Mouse (Mus musculus) CH12.LX (cell line): Measurements from ENCODE around the gene 0610030E20Rik. TPM values are rescaled to one million over a fixed set of nuclear protein-coding genes. Genes with fewer than 3 reads are reported as not detected.

Experiments
- DNase-seq: peaks from one replicate; pipeline ENCODE4 v3.0.0-alpha.2; 2013; ENCODE audit errors: extremely low read depth
- H3K27ac ChIP-seq: 2 replicates; pipeline ENCODE4 v1.5.1; 2012; ENCODE audit warnings: low read depth, mild to moderate bottlenecking, control low read depth, moderate library complexity; ENCODE audit not compliant: insufficient read depth
- H3K27me3 ChIP-seq: replicated peaks from 2 replicates; pipeline ENCODE3; 2012; ENCODE audit warnings: inconsistent platforms
- H3K36me3 ChIP-seq, 2 experiments: replicated peaks in 1 of 2; 2 replicates each; pipeline versions ENCODE3 to v1.6.1; 2012; ENCODE audit warnings: inconsistent platforms in 1 of 2, low read length in 1 of 2, mild to moderate bottlenecking in 1 of 2, mixed read lengths in 1 of 2, moderate library complexity in 1 of 2; ENCODE audit not compliant: control insufficient read depth in 1 of 2, insufficient read depth in 1 of 2
- H3K4me1 ChIP-seq, 2 experiments: 2 replicates each; pipeline ENCODE4 v1.6.1; 2012; ENCODE audit warnings: inconsistent platforms in 1 of 2, moderate library complexity in 1 of 2; ENCODE audit not compliant: insufficient read depth in 2 of 2, control insufficient read depth in 1 of 2
- H3K4me2 ChIP-seq: 2 replicates; pipeline ENCODE4 v1.6.1; 2012; ENCODE audit warnings: low read depth, mild to moderate bottlenecking, control low read depth; ENCODE audit not compliant: poor library complexity, insufficient read depth, severe bottlenecking
- H3K4me3 ChIP-seq, 3 experiments: fragments of 150-350 bp in 1 of 3; sonication (generic) in 1 of 3; replicated peaks in 1 of 3; 2 replicates each; pipeline versions ENCODE3 to v1.5.1; 2011 to 2012; ENCODE audit warnings: low read depth in 2 of 3, low read length in 2 of 3, mild to moderate bottlenecking in 2 of 3, moderate library complexity in 2 of 3, control low read depth in 1 of 3, improper control_type of control experiment in 1 of 3, inconsistent platforms in 1 of 3, mixed read lengths in 1 of 3; ENCODE audit not compliant: poor library complexity in 1 of 3
- H3K79me2 ChIP-seq: replicated peaks from 2 replicates; pipeline ENCODE4 v1.6.1; 2012; ENCODE audit warnings: mild to moderate bottlenecking, moderate library complexity; ENCODE audit not compliant: control insufficient read depth, poor library complexity, insufficient read depth, severe bottlenecking; ENCODE audit errors: extremely low read depth
- H3K9ac ChIP-seq: 2 replicates; pipeline ENCODE4 v1.6.1; 2012; ENCODE audit warnings: low read depth, mild to moderate bottlenecking, control low read depth, moderate library complexity; ENCODE audit not compliant: insufficient read depth
- H3K9me3 ChIP-seq: replicated peaks from 2 replicates; pipeline ENCODE3; 2012; ENCODE audit warnings: low read length, inconsistent platforms, mixed read lengths
- CHD1 ChIP-seq: IDR thresholded peaks from 2 replicates; pipeline ENCODE4 v1.6.1; 2012; ENCODE audit warnings: low read depth, low read length, improper control_type of control experiment, inconsistent platforms
- CHD2 ChIP-seq: IDR thresholded peaks from 2 replicates; pipeline ENCODE4 v1.6.1; 2011; ENCODE audit warnings: low read length, improper control_type of control experiment
- ELF1 ChIP-seq: IDR thresholded peaks from 2 replicates; pipeline ENCODE4 v1.6.1; 2014; ENCODE audit warnings: low read depth, mild to moderate bottlenecking, inconsistent platforms, low read length, improper control_type of control experiment
- EP300 ChIP-seq: IDR thresholded peaks from 2 replicates; pipeline ENCODE4 v1.6.1; 2011; ENCODE audit warnings: low read length, improper control_type of control experiment
- HCFC1 ChIP-seq: IDR thresholded peaks from 2 replicates; pipeline ENCODE4 v1.6.1; 2012; ENCODE audit warnings: low read depth, mild to moderate bottlenecking, inconsistent platforms, low read length, improper control_type of control experiment
- IRF4 ChIP-seq: IDR thresholded peaks from 2 replicates; pipeline ENCODE4 v1.6.1; 2014; ENCODE audit warnings: low read depth, mild to moderate bottlenecking, inconsistent platforms, low read length, improper control_type of control experiment
- JUND ChIP-seq: conservative IDR thresholded peaks from 2 replicates; pipeline ENCODE4 v1.6.1; 2011; ENCODE audit warnings: low read depth, low read length, improper control_type of control experiment
- MAFK ChIP-seq: IDR thresholded peaks from 2 replicates; pipeline ENCODE4 v1.6.1; 2011; ENCODE audit warnings: low read length, improper control_type of control experiment; ENCODE audit not compliant: insufficient replicate concordance
- MAX ChIP-seq: IDR thresholded peaks from 2 replicates; pipeline ENCODE4 v1.6.1; 2011; ENCODE audit warnings: low read length, improper control_type of control experiment
- MAZ ChIP-seq: IDR thresholded peaks from 2 replicates; pipeline ENCODE4 v1.6.1; 2012; ENCODE audit warnings: low read depth, mild to moderate bottlenecking, inconsistent platforms, low read length, improper control_type of control experiment, moderate library complexity
- MYC ChIP-seq: IDR thresholded peaks from 2 replicates; pipeline ENCODE4 v1.6.1; 2011; ENCODE audit warnings: low read depth, mild to moderate bottlenecking, improper control_type of control experiment, low read length
- NRF1 ChIP-seq: IDR thresholded peaks from 2 replicates; pipeline ENCODE4 v1.6.1; 2014; ENCODE audit warnings: low read depth, mild to moderate bottlenecking, inconsistent platforms, low read length, improper control_type of control experiment, moderate library complexity
- POLR2A ChIP-seq: IDR thresholded peaks from 2 replicates; pipeline ENCODE4 v1.6.1; 2011; ENCODE audit warnings: low read depth, mild to moderate bottlenecking, improper control_type of control experiment, low read length
- POLR2AphosphoS2 ChIP-seq: IDR thresholded peaks from 2 replicates; pipeline ENCODE4 v1.6.1; 2011; ENCODE audit warnings: low read depth, low read length, improper control_type of control experiment
- RAD21 ChIP-seq: IDR thresholded peaks from 2 replicates; pipeline ENCODE4 v1.6.1; 2011; ENCODE audit warnings: low read depth, mild to moderate bottlenecking, low read length, improper control_type of control experiment, moderate library complexity
- RCOR1 ChIP-seq: conservative IDR thresholded peaks from 2 replicates; pipeline ENCODE4 v1.6.1; 2012; ENCODE audit warnings: low read depth, mild to moderate bottlenecking, inconsistent platforms, low read length, improper control_type of control experiment
- SIN3A ChIP-seq: IDR thresholded peaks from 2 replicates; pipeline ENCODE4 v1.6.1; 2012; ENCODE audit warnings: low read length, improper control_type of control experiment, inconsistent platforms
- TBP ChIP-seq: conservative IDR thresholded peaks from 2 replicates; pipeline ENCODE4 v1.6.1; 2011; ENCODE audit warnings: low read depth, low read length, improper control_type of control experiment
- TCF12 ChIP-seq: IDR thresholded peaks from 2 replicates; pipeline ENCODE4 v1.6.1; 2014; ENCODE audit warnings: low read depth, mild to moderate bottlenecking, inconsistent platforms, low read length, improper control_type of control experiment
- ZC3H11A ChIP-seq: IDR thresholded peaks from 2 replicates; pipeline ENCODE4 v1.6.1; 2012; ENCODE audit warnings: low read depth, mild to moderate bottlenecking, inconsistent platforms, low read length, improper control_type of control experiment
- ZKSCAN1 ChIP-seq: IDR thresholded peaks from 2 replicates; pipeline ENCODE4 v1.6.1; 2012; ENCODE audit warnings: low read depth, inconsistent platforms, low read length, improper control_type of control experiment, borderline replicate concordance
- dilution Hi-C: fragments of 300-500 bp; cut with MboI; formaldehyde crosslinking; loops from 2 replicates; pipeline ENCODE4 v1.14.3; 2020; ENCODE audit warnings: low sequenced_read_pairs; ENCODE audit not compliant: extremely low pct_unique_long_range_greater_than_20kb, extremely low pct_ligation_motif_present
- in situ Hi-C: fragments of 300-500 bp; cut with MboI; formaldehyde crosslinking; loops from 3 replicates; pipeline ENCODE4 v1.14.3; 2019; ENCODE audit warnings: low sequenced_read_pairs, low pct_ligation_motif_present, low pct_unique_long_range_greater_than_20kb, mixed read lengths
- polyA plus RNA-seq: library from polyadenylated mRNA; unstranded; fragments of >175 nt; gene quantifications from 2 replicates; pipeline ENCODE4 v1.2.1, GENCODE M21; 2012; ENCODE audit warnings: low read depth; ENCODE audit not compliant: insufficient read length
- total RNA-seq, 2 experiments: library from RNA; depleted of rRNA; stranded (reverse); fragments of 300-350 nt in 1 of 2; fragments of >200 nt in 1 of 2; gene quantifications; 2 replicates each; pipeline ENCODE4 v1.2.3; 2012 to 2014

0610030E20Rik gene
- total and polyA plus RNA-seq, 3 experiments = 7.2 to 16.9 (median 11.7) TPM

DNA sequence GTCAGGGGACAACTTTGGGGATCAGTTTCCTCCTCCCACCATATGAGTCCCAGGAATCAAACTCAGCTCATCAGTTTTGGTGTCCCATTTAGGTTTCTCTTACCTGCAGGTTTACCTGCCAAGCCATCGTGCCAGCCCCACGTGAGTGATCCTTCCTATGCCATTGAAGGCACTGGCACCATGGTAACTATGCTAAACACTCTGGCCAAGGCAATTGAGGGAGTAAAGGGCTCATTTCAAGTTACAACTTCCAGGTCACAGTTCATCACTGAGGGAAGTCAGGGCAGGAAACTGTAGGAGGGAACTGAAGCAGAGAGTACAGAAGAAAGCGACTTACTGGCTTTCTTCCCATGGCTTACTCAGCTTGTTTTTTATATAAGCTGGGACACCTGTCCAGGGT lies 19.2 kb downstream of the 0610030E20Rik start:
- dilution Hi-C loops (no loop called here), in situ Hi-C loops (no loop called here)
- DNase-seq = no peak
- Histone ChIP-seq H3K4me1 (peaks cover 0 to 6% of the 10 kb centered on the region in 2 experiments; a peak in 2 of 4 replicates), H3K27ac (no peak overlapping the region), H3K9me3 (no peaks in the 10 kb centered on the region), H3K4me3 (no peak overlapping the region), H3K36me3 (no peaks in the 10 kb centered on the region), H3K27me3 (no peaks in the 10 kb centered on the region), H3K9ac (no peak overlapping the region), H3K4me2 (no peak overlapping the region), H3K79me2 (peaks cover 8% of the 10 kb centered on the region)
- no peak for TF ChIP-seq MAZ
- no peak for TF ChIP-seq JUND
- TF ChIP-seq POLR2A = no peak
- TF ChIP-seq RAD21 = no peak
- TF ChIP-seq ELF1 = no peak
- TF ChIP-seq NRF1 = no peak
- TF ChIP-seq CHD2 = no peak
- no peak for TF ChIP-seq ZKSCAN1
- no peak for TF ChIP-seq TCF12
- TF ChIP-seq MAFK = no peak
- TF ChIP-seq ZC3H11A = no peak
- TF ChIP-seq TBP = no peak
- no peak for TF ChIP-seq CHD1
- TF ChIP-seq HCFC1 = no peak
- TF ChIP-seq MAX = no peak
- no peak for TF ChIP-seq MYC

DNA sequence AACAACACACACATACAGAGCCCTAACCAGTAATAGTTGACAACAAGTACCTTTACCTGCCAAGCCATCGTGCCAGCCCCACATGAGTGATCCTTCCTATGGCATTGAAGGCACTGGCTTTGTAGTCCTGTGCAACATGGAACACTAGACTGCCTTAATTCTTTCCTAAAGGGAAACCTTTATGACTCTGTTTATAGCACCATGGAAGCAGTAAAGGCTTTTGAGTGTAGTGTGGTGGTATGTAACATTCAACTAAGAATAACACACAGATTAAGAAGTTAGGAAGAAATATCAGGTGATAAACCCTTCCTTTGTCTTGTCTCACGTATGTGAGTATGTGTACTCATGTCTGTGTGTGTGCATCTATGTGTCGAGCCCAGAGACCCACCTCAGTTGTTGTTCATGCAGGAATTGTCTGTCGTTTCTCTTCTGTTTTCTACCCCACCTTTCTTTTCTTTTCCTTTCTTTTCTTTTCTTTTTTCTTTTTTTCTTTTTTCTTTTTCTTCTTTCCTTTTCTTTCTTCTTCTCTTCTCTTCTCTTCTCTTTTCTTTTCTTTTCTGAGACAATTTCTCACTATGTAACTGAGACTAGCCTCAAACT lies 19.8 kb downstream of the 0610030E20Rik start, which contains the start of gene Rnf181:
Gene Rnf181 (minus strand): TSS at position 113 of the 600 bp plus-strand sequence.
- peaks cover 3% of the 10 kb centered on the region for H3K27me3 ChIP-seq
- no peak within 1 kb of the TSS for H3K4me2 ChIP-seq
- no peak within 1 kb of the TSS for H3K4me3 ChIP-seq
- peaks cover 2% of the 10 kb centered on the region for H3K79me2 ChIP-seq
- dilution Hi-C loops (no loop called here), in situ Hi-C loops (no loop called here)
- DNase-seq = no peak
- no peaks in the 10 kb centered on the region for H3K36me3 ChIP-seq
- TF ChIP-seq CHD1 (no peak), RCOR1 (no peak), ZC3H11A (no peak), EP300 (no peak), IRF4 (no peak), POLR2A (no peak), POLR2AphosphoS2 (no peak), SIN3A (no peak)
- no peak within 1 kb of the TSS for H3K9ac ChIP-seq
- no peaks in the 10 kb centered on the region for H3K9me3 ChIP-seq
- H3K4me1 ChIP-seq = peaks cover 0 to 3% of the 10 kb centered on the region in 2 experiments; a peak in 1 of 4 replicates
- no peak within 1 kb of the TSS for H3K27ac ChIP-seq
